Mouse (Mus musculus): Measurements from ENCODE around the gene Drd4.

Gene Drd4

GRCm38 (mm10) chr7:141335682-141336081 lies 43.9 kb downstream of the Drd4 start:
- DNase-seq (ENCODE audit: low spot score), result no peak

GRCm38 (mm10) chr7:141336296-141336695 lies 44.5 kb downstream of the Drd4 start:
- no peak for DNase-seq (ENCODE audit: low spot score)

GRCm38 (mm10) chr7:141337716-141338416 lies 46.1 kb downstream of the Drd4 start:
- DNase-seq (ENCODE audit: low spot score), result no peak

- DNase-seq (ENCODE audit: low spot score), result no peak
Observed at GRCm38 (mm10) chr7:141338576-141339131, 46.8 kb downstream of the Drd4 start, which contains the start of gene Eps8l2. Eps8l2 (plus strand) TSS chr7:141338880.

- DNase-seq (ENCODE audit: low spot score), result no peak
Observed at GRCm38 (mm10) chr7:141339215-141339920, 47.6 kb downstream of the Drd4 start.

- DNase-seq (ENCODE audit: low spot score), result no peak
Observed at GRCm38 (mm10) chr7:141340023-141340422, 48.2 kb downstream of the Drd4 start.

GRCm38 (mm10) chr7:141340476-141340875 lies 48.7 kb downstream of the Drd4 start:
- no peak for DNase-seq (ENCODE audit: low spot score)

GRCm38 (mm10) chr7:141341689-141342226 lies 50.0 kb downstream of the Drd4 start:
- no peak for DNase-seq (ENCODE audit: low spot score)

- DNase-seq (ENCODE audit: low spot score), result no peak
Observed at GRCm38 (mm10) chr7:141343230-141343629, 51.4 kb downstream of the Drd4 start.

- no peak for DNase-seq (ENCODE audit: low spot score)
Observed at GRCm38 (mm10) chr7:141343696-141344095, 51.9 kb downstream of the Drd4 start.

GRCm38 (mm10) chr7:141344787-141345186 lies 53.0 kb downstream of the Drd4 start:
- DNase-seq (ENCODE audit: low spot score), result no peak
